Mouse (Mus musculus) midbrain, embryonic 16.5 days (tissue): ENCODE results near the gene Rcan3. TPM values are rescaled to one million over a fixed set of nuclear protein-coding genes. Genes with fewer than 3 reads are reported as not detected.

Experiments
- microRNA counts: library from miRNA; unstranded; fragments of <30 nt; microRNA quantifications from one replicate; lab custom pipeline; 2016
- microRNA-seq: library from miRNA; unstranded; fragments of <30 nt; microRNA quantifications from one replicate; pipeline ENCODE4, GENCODE M21; 2017
- polyA plus RNA-seq: library from polyadenylated mRNA; unstranded; fragments of >200 nt; fragmentation: Nextera tagmentation; extraction: Ambion mirVana; gene quantifications from 2 replicates; pipeline ENCODE4 v1.2.1, GENCODE M21; 2015

The Rcan3 gene
- polyA plus RNA-seq, 1 experiment from 2014 or later = 59.1 TPM

MicroRNAs encoded within 50 kb of the gene (microRNA counts, 519-probe panel; counts per million panel counts)
- 1,660 counts per million, percentile 32 among the panel's probes with 10 or more counts for microRNA mmu-miR-700 (lab: Ali Mortazavi, UCI)

Small RNAs within 50 kb of the gene (microRNA-seq; reads per million reads assigned to microRNA genes)
- gene Mir700 = 449 reads per million, percentile 71 among the genes with 10 or more reads in this experiment

Other genes with a start within 250 kb of the Rcan3 start
- 49.2 and 55.6 TPM in 2 replicates for gene Clic4, start 161.0 kb downstream of the Rcan3 start, polyA plus RNA-seq
- 172 and 196 TPM in 2 replicates for gene Srrm1, start 80.5 kb downstream of the Rcan3 start, polyA plus RNA-seq
- 0.71 and 0.83 TPM in 2 replicates for gene Ncmap, start 35.6 kb downstream of the Rcan3 start, polyA plus RNA-seq
- gene Stpg1, start 60.9 kb upstream of the Rcan3 start, polyA plus RNA-seq = 0.20 and 1.1 TPM in 2 replicates
- 10.8 and 11.2 TPM in 2 replicates for gene Nipal3, start 61.2 kb upstream of the Rcan3 start, polyA plus RNA-seq
- gene Grhl3, start 139.8 kb upstream of the Rcan3 start, polyA plus RNA-seq = 0.87 and 1.5 TPM in 2 replicates